Mouse (Mus musculus) liver, embryonic 12.5 days (tissue): ENCODE measurements around the gene Olfr669. TPM values are rescaled to one million over a fixed set of nuclear protein-coding genes. Genes with fewer than 3 reads are reported as not detected.
"Not testable (repeated sequence)": the region's sequence is repeated elsewhere in the genome, so short reads cannot be mapped to it uniquely, and the experiment has no call there.

Source experiments
- ATAC-seq: fragments of 200-750 bp; cut with Nextera tagmentation; 2 replicates; pipeline ENCODE4 v1.8.0; 2017; ENCODE audit warnings: moderate number of reproducible peaks, mild to moderate bottlenecking, moderate library complexity
- H3K27ac ChIP-seq: fragments of 300-500 bp; sonication (generic); 2 replicates; pipeline ENCODE4 v1.5.1; 2016; ENCODE audit warnings: mild to moderate bottlenecking
- H3K27me3 ChIP-seq: fragments of 300-500 bp; sonication (generic); replicated peaks from 2 replicates; pipeline ENCODE4 v1.6.1; 2016; ENCODE audit warnings: mild to moderate bottlenecking, moderate library complexity
- H3K36me3 ChIP-seq: fragments of 300-500 bp; sonication (generic); 2 replicates; pipeline ENCODE4 v1.6.1; 2016; ENCODE audit warnings: mild to moderate bottlenecking, moderate library complexity
- H3K4me1 ChIP-seq: fragments of 300-500 bp; sonication (generic); 2 replicates; pipeline ENCODE4 v1.6.1; 2016
- H3K4me2 ChIP-seq: fragments of 300-500 bp; sonication (generic); 2 replicates; pipeline ENCODE4 v1.6.1; 2016; ENCODE audit warnings: mild to moderate bottlenecking, moderate library complexity
- H3K4me3 ChIP-seq: fragments of 300-500 bp; sonication (generic); 2 replicates; pipeline ENCODE4 v1.5.1; 2016; ENCODE audit warnings: mild to moderate bottlenecking, moderate library complexity
- H3K9ac ChIP-seq: fragments of 300-500 bp; sonication (generic); 2 replicates; pipeline ENCODE4 v1.6.1; 2016; ENCODE audit warnings: mild to moderate bottlenecking, moderate library complexity
- H3K9me3 ChIP-seq: fragments of 300-500 bp; sonication (generic); replicated peaks from 2 replicates; pipeline ENCODE4 v1.6.1; 2016; ENCODE audit warnings: mild to moderate bottlenecking, moderate library complexity
- WGBS: fragments of 180-500 bp; shearing (Covaris S2); methylation state at CpG from one replicate; pipeline ENCODE4 v1.1.7; 2016; ENCODE audit not compliant: insufficient replicate concordance; 5-methylcytosine and 5-hydroxymethylcytosine counted together
- polyA plus RNA-seq: library from polyadenylated mRNA; unstranded; fragments of >200 nt; fragmentation: Nextera tagmentation; extraction: Ambion mirVana; gene quantifications from 2 replicates; pipeline ENCODE4 v1.2.1, GENCODE M21; 2016

Olfr669 gene
- not detected in 2 replicates for polyA plus RNA-seq

- no peaks in the 10 kb centered on the region for H3K27me3 ChIP-seq
- no peak within 1 kb of the TSS for H3K4me3 ChIP-seq
- no peak within 1 kb of the TSS for H3K27ac ChIP-seq
- 64% methylated on average over 1 of the region's 1 CpGs for WGBS
- no peak within 1 kb of the TSS for H3K4me2 ChIP-seq
- H3K9me3 ChIP-seq: no peaks in the 10 kb centered on the region
- H3K36me3 ChIP-seq: no peaks in the 10 kb centered on the region
- ATAC-seq: no peak
- H3K9ac ChIP-seq: no peak within 1 kb of the TSS
- no peaks in the 10 kb centered on the region for H3K4me1 ChIP-seq
Observed at GRCm38 (mm10) chr7:104933940-104934339, at the start of gene Olfr669. Gene Olfr669, plus strand, starts transcription at chr7:104934240.

- no peak within 1 kb of the TSS for H3K9ac ChIP-seq
- H3K27ac ChIP-seq: no peak within 1 kb of the TSS
- no peak for ATAC-seq
- no peaks in the 10 kb centered on the region for H3K4me1 ChIP-seq
- no peaks in the 10 kb centered on the region for H3K9me3 ChIP-seq
- no peak within 1 kb of the TSS for H3K4me3 ChIP-seq
- no peaks in the 10 kb centered on the region for H3K27me3 ChIP-seq
- WGBS: 52% methylated on average over 2 of the region's 2 CpGs
- no peaks in the 10 kb centered on the region for H3K36me3 ChIP-seq
- no peak within 1 kb of the TSS for H3K4me2 ChIP-seq
Observed at GRCm38 (mm10) chr7:104895852-104896251, 38.2 kb upstream of the Olfr669 start, which contains the start of gene Olfr666. Gene Olfr666, minus strand, starts transcription at chr7:104895952.

- H3K4me1 ChIP-seq: no peaks in the 10 kb centered on the region
- no peak within 1 kb of the TSS for H3K27ac ChIP-seq
- 70% methylated on average over 1 of the region's 1 CpGs for WGBS
- no peaks in the 10 kb centered on the region for H3K9me3 ChIP-seq
- H3K9ac ChIP-seq: no peak within 1 kb of the TSS
- no peaks in the 10 kb centered on the region for H3K36me3 ChIP-seq
- ATAC-seq: no peak
- H3K27me3 ChIP-seq: no peaks in the 10 kb centered on the region
- H3K4me3 ChIP-seq: no peak within 1 kb of the TSS
- no peak within 1 kb of the TSS for H3K4me2 ChIP-seq
Observed at GRCm38 (mm10) chr7:104921382-104921781, 12.7 kb upstream of the Olfr669 start, which contains the start of gene Olfr667. Gene Olfr667, minus strand, starts transcription at chr7:104921482.

- Histone ChIP-seq H3K4me1 (no peaks in the 10 kb centered on the region), H3K4me2 (no peak within 1 kb of the TSS), H3K27me3 (no peaks in the 10 kb centered on the region), H3K9me3 (no peaks in the 10 kb centered on the region), H3K9ac (no peak within 1 kb of the TSS), H3K27ac (no peak within 1 kb of the TSS), H3K4me3 (no peak within 1 kb of the TSS), H3K36me3 (no peaks in the 10 kb centered on the region)
- ATAC-seq: no peak
- 47% methylated on average over 1 of the region's 1 CpGs for WGBS
Observed at GRCm38 (mm10) chr7:104927957-104928356, 6.1 kb upstream of the Olfr669 start, which contains the start of gene Olfr668. Gene Olfr668, minus strand, starts transcription at chr7:104928057.

GRCm38 (mm10) chr7:104950234-104950633 lies 16.2 kb downstream of the Olfr669 start:
- WGBS: 83% methylated on average over 16 of the region's 16 CpGs
- H3K4me1 ChIP-seq, H3K4me2 ChIP-seq, H3K9ac ChIP-seq, ATAC-seq, H3K36me3 ChIP-seq, H3K9me3 ChIP-seq, H3K4me3 ChIP-seq, H3K27me3 ChIP-seq, H3K27ac ChIP-seq: not testable (repeated sequence)

- ATAC-seq: no peak
- no peak within 1 kb of the TSS for H3K27ac ChIP-seq
- no peaks in the 10 kb centered on the region for H3K27me3 ChIP-seq
- 40% methylated on average over 1 of the region's 1 CpGs for WGBS
- 0 out of 2 replicates have a peak, but pooled peaks cover 6% of the 10 kb centered on the region for H3K9me3 ChIP-seq
- H3K36me3 ChIP-seq: no peaks in the 10 kb centered on the region
- no peak within 1 kb of the TSS for H3K4me3 ChIP-seq
- H3K9ac ChIP-seq: no peak within 1 kb of the TSS
- H3K4me1 ChIP-seq: no peaks in the 10 kb centered on the region
- no peak within 1 kb of the TSS for H3K4me2 ChIP-seq
Observed at GRCm38 (mm10) chr7:104962520-104962919, 28.5 kb downstream of the Olfr669 start, which contains the start of gene Olfr670. Gene Olfr670, minus strand, starts transcription at chr7:104962620.

- H3K27ac ChIP-seq, ATAC-seq, H3K9ac ChIP-seq, H3K36me3 ChIP-seq, H3K4me3 ChIP-seq, H3K4me1 ChIP-seq, H3K9me3 ChIP-seq, H3K27me3 ChIP-seq, H3K4me2 ChIP-seq: not testable (repeated sequence)
- WGBS: 59% methylated on average over 2 of the region's 2 CpGs
Observed at GRCm38 (mm10) chr7:104972507-104972906, 38.5 kb downstream of the Olfr669 start.

- no peak for ATAC-seq
- H3K9me3 ChIP-seq: no peaks in the 10 kb centered on the region
- H3K4me3 ChIP-seq: no peak within 1 kb of the TSS
- H3K4me1 ChIP-seq: no peaks in the 10 kb centered on the region
- no peak within 1 kb of the TSS for H3K4me2 ChIP-seq
- no peak within 1 kb of the TSS for H3K9ac ChIP-seq
- H3K27me3 ChIP-seq: no peaks in the 10 kb centered on the region
- 66% methylated on average over 1 of the region's 1 CpGs for WGBS
- no peak within 1 kb of the TSS for H3K27ac ChIP-seq
- no peaks in the 10 kb centered on the region for H3K36me3 ChIP-seq
Observed at GRCm38 (mm10) chr7:104979026-104979425, 45.0 kb downstream of the Olfr669 start, which contains the start of gene Olfr671. Gene Olfr671, minus strand, starts transcription at chr7:104979126.

Other genes starting within 250 kb of the Olfr669 start
- not detected in 2 replicates for gene Olfr661, start 247.7 kb upstream of the Olfr669 start, polyA plus RNA-seq
- not detected in 2 replicates for gene Usp17le, start 156.8 kb upstream of the Olfr669 start, polyA plus RNA-seq
- gene Usp17lb, start 91.6 kb upstream of the Olfr669 start, polyA plus RNA-seq: not detected in 2 replicates
- gene Usp17la, start 77.2 kb upstream of the Olfr669 start, polyA plus RNA-seq: not detected in 2 replicates
- gene Olfr665, start 56.2 kb upstream of the Olfr669 start, polyA plus RNA-seq: not detected in 2 replicates
- not detected in 2 replicates for gene Olfr666, start 38.3 kb upstream of the Olfr669 start, polyA plus RNA-seq
- gene Olfr667, start 12.8 kb upstream of the Olfr669 start, polyA plus RNA-seq: not detected in 2 replicates
- not detected in 2 replicates for gene Olfr668, start 6.2 kb upstream of the Olfr669 start, polyA plus RNA-seq
- not detected in 2 replicates for gene Olfr670, start 28.4 kb downstream of the Olfr669 start, polyA plus RNA-seq
- not detected in 2 replicates for gene Olfr671, start 44.9 kb downstream of the Olfr669 start, polyA plus RNA-seq
- gene Olfr672, start 67.8 kb downstream of the Olfr669 start, polyA plus RNA-seq: not detected in 2 replicates
- gene Olfr675, start 94.2 kb downstream of the Olfr669 start, polyA plus RNA-seq: not detected in 2 replicates
- not detected in 2 replicates for gene Olfr676, start 98.5 kb downstream of the Olfr669 start, polyA plus RNA-seq
- gene Olfr677, start 117.1 kb downstream of the Olfr669 start, polyA plus RNA-seq: not detected in 2 replicates
- gene Olfr678, start 130.2 kb downstream of the Olfr669 start, polyA plus RNA-seq: not detected in 2 replicates
- not detected in 2 replicates for gene Olfr679, start 147.0 kb downstream of the Olfr669 start, polyA plus RNA-seq
- gene Olfr680-ps1, start 158.6 kb downstream of the Olfr669 start, polyA plus RNA-seq: not detected in 2 replicates
- not detected in 2 replicates for gene Olfr681, start 182.6 kb downstream of the Olfr669 start, polyA plus RNA-seq
- gene Olfr683, start 212.8 kb downstream of the Olfr669 start, polyA plus RNA-seq: not detected in 2 replicates
- gene Olfr684, start 229.4 kb downstream of the Olfr669 start, polyA plus RNA-seq: not detected in 2 replicates